Mouse (Mus musculus) kidney, postnatal 25 days (tissue): ENCODE data around the gene Pacrg.

Source experiments
- DNase-seq, 2 experiments: peaks; one replicate each; pipeline ENCODE4 v3.0.0; 2021; ENCODE audit warnings: mixed read lengths in 2 of 2

The Pacrg gene

DNA sequence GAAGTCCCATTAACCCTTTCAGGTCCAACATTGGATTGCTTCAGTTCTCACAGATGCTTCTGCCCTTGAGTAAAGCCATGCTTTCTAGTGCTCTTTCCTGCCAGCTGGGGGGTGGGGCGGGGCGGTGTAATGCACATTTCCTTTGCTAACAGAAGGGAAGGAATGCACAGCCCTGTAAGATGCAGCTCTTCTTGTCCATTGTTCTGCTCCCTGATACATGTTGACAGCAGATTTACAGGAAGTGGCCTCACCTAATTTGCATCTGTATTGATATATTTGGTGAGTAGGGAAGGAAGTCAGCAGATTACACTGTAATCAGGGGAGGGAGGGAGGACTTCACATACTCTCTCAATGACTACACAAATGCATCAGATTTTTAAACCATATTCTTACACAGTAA, 100.0 kb downstream of the Pacrg start:
- no peak for DNase-seq

DNA sequence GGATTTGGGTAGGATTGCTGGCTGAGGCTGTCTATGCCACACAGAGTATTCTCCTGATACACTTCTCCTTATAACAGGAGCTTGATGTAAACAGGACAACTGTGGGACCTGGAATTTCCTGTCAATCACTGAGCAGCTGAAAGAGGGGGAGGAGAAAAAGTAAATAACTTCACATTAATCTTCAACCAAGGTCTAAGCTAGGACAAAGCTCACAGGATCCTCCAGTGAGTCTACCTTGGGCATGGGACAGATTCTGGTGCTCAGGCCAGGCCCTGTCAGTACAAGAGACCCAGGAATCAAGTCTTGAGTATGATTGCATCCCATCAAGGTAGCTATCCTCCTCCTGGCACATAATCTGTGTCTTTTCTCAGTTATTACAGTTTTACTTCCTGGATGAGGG, 102.1 kb downstream of the Pacrg start:
- DNase-seq: peak; percentile 25 to 55

DNA sequence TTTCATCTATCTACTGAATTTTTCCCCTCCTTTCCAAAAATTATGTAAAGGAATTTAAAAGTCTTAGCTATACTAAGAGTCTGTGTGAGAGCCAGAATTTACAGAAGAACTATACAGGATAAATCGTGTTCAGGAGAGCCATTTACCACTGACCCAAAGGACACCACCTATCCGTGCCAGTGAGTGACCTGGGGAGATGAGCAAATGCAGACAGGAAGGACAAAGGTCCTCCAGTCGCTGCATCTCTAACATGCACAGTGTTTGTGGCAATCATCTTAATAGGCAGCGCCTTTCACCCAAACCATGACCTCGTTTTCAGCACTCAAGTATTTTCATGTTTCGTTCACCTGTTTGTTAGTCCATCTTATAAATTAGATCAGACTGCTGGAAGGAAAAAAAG, 105.4 kb downstream of the Pacrg start:
- peak in 1 of 2 experiments; percentile 10 for DNase-seq

- DNase-seq: peak in 1 of 2 experiments; percentile 3
These were observed 107.6 kb downstream of the Pacrg start for GRCm38 (mm10) chr17:10732303-10733048.

- no peak for DNase-seq
These were observed 115.3 kb downstream of the Pacrg start for GRCm38 (mm10) chr17:10724853-10725252.

DNA sequence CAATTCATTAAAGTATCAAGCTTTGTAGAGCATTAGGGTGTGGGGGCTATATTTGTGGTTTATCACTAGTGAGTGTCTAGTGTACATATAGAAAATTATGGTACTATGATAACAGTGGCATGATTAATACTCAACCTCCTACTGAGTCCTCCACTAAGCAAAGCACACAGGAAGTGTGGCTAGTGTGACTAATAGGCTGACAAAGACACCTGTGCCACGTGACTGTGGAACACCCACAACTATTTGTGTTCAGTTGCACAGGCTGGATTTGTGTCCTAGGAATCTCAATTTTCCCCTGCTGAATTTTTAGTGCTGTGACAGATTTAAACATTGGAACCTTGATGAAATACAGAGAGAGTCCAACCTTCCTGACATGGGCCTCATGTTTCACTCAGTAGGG, 118.5 kb downstream of the Pacrg start:
- no peak for DNase-seq

- no peak for DNase-seq
These were observed 123.0 kb downstream of the Pacrg start for GRCm38 (mm10) chr17:10717148-10717547.

DNA sequence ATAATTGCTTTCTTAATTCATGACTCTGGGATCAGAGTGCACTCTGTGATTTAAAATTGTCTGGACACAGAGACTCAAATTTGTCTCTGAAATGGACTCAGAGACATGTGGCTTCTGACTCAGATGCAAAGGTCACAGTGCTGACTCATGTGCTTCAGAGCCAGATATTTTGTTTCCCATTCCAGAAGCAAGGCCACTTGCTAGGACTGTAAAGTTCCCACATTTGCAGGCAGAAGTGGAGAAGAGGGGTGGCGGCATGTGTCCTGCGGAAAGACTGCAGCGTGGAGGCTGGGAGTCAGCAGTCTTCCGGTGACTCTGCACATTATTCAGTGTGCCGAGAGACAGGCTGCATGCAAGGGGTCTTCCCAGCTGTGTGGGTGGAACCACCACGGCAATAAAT, 137.3 kb downstream of the Pacrg start:
- peak; percentile 58 to 73 for DNase-seq

- DNase-seq: no peak
These were observed 142.1 kb downstream of the Pacrg start for GRCm38 (mm10) chr17:10698041-10698440.

- DNase-seq: peak in 1 of 2 experiments; percentile 35
These were observed 144.7 kb downstream of the Pacrg start for GRCm38 (mm10) chr17:10695421-10695820.

DNA sequence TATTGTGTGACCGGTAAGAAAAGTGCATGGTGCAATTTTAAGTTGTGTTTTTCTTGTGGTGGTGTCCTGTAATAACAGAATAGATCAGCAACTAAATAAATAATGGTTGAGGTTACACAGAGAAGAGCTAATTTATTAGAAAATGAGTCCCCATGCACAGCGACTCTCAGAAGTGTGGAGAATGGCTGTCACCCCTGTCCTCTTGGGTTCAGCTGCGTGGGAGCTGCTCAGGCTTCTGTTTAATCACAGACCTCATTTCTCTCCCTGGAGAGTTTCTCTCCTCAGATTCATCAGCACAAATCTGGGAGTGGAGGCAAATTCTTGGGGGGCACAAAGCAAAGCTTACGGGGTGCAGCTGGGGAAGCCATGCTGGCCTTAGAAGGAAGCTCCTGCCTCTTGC, 163.0 kb downstream of the Pacrg start:
- no peak for DNase-seq

DNA sequence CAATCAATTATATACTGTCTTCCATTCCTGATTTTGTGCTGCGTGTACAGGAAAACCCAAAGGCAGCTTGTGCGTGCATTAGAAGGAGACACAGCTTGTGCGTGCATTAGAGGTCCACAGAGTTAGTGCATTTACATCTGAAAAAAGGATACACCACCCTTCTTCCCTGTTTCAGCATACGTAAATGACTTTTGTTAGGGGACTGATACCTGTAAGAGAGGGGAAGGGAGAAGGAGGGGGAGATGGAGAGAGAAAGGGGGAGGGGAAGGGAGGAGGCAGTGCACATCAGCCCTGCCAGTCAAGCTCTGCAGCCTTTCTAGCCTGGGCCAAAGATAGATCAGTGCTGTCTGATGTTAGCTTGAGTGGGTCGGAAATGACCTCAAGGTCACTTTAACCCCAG, 164.6 kb downstream of the Pacrg start:
- DNase-seq: no peak

- DNase-seq: no peak
These were observed 165.1 kb downstream of the Pacrg start for GRCm38 (mm10) chr17:10675048-10675447.

DNA sequence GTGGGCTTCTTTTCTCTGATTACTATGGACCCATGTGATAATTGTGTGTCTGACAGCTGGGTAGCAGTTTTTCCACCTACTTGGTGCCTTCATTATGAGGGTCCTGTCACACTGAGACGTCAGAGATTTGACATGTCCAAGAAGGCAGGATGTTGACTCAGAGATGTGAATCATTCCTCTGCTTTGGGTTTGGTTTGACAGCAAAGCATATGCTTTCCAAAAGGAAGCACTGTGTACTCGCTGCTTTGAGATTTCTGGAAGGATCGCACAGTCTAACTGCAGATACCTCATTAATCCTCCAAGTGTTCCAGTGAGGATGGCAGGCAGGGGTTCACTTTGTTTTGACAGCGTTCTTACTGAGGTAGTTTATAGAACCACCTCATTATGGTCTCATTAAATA, 178.8 kb downstream of the Pacrg start:
- no peak for DNase-seq

- DNase-seq: no peak
These were observed 196.5 kb downstream of the Pacrg start for GRCm38 (mm10) chr17:10643604-10644003.

DNA sequence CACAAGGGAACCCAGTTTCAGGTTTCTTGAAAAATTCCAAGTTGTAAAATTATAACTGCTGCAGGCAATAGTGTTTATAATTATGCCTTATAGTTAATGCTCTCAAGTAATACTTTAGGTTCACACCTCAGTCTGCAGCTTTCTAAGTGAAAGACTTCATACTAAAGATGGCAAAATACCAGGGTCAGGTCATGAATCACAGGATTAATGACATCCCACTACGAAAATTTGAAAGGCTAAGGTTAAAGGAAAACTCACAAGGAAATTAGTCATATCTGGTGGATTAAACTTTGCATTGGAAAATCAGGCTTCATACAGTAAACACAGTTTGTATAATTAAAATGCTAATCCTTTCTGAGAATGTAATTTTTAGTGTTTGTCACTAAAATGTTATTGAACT, 200.3 kb downstream of the Pacrg start:
- DNase-seq: no peak

DNA sequence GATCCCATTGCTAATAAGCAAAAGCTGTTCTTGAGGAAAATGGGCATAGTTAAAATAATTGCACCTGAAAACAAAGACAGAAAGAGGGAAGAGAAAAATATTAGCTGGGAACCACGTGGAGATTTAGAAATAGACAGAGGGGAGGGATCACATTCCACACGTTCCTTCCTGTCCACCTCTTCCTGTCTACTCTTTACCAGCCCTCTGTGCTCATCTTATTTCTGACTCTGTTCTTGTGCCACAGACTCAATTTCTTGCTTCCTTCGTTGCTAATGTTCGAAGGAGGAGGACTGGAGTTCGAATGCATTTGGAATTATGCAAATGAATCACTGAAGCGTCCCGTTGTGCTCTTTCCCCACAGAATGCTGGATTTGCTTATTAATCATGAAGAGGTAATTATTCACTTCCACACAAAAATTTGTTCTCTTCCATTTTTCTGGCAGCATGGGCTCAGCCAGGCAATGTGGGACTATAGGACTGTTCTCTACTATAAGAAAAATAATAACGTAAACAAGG, 204.1 kb downstream of the Pacrg start:
- peak in 1 of 2 experiments; percentile 4 for DNase-seq

DNA sequence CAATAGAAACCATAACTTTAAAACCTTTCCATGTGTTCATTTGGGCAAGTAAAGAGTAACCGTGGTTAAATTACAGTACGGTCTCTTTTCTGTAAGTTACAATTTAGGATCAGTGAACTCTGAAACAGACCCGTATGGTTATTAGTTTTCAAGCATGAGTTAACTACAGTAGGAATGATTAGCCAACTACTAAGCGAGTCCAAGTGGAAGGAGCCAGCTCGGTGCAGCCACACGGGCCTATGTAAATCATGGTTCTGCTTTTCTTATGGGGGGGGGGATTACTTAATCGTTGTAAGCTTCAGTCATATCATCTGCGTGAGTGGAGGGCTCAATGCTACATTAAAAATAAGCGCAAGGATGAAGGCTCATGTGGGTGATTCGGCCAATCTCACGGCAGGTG, 204.6 kb downstream of the Pacrg start:
- DNase-seq: peak; percentile 35 to 55

DNA sequence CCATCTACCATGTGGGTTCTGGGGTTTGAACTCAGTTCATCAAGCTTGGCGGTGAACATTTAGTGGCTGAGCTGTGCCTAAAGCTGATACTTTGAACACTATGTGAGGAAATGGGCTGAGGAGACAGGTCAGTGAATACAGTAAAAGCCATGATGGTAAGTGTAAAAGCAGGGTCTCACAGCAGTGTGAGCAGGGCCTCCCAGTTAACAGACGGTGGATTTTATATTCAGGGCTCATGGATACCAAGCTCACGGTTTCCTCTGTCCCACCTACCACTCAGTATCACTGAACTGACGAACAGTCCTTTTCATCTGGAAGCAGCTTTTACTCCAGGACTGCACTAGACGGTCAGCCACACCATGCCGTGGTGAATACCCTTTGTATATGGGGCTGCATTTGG, 205.1 kb downstream of the Pacrg start:
- no peak for DNase-seq

GRCm38 (mm10) chr17:10633769-10634168, 206.3 kb downstream of the Pacrg start:
- DNase-seq: no peak

DNA sequence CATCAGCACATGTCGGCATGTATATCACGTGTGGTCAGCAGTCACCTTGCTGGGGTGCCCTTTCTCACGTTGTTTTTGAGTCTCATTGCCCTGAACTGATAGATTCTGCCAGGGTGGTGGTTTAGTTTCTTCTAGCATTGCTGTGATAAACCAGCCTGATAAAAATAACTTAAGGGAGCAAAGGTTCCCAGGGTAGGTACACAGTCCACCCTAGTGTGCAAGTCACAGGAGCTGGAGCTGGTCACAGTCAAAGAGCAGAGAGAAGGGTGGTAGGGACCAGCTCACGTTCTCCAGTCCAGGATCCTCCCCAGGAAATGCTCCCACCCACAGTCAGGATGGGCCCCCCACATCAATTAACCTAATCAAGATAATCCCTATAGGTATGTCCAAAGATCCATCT, 211.9 kb downstream of the Pacrg start:
- peak in 1 of 2 experiments; percentile 22 for DNase-seq

DNA sequence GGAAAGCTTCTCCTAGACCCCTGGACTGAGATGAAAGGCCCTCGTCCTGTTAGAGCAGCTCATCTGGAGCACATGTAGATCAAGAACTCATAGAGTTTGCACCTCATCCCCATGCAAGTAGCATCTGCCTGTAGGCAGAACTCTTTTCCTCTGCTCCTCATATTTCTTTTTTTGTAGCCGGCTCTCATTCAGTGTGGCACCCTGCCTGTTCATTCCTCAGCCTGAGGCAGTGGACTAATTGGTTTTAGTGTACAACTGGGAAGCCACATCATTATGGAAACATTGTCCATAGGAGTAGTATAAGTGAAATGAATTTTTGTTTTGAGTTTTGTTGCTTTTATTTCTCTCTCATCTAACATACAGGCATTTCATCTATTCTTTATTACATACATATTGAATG, 212.6 kb downstream of the Pacrg start:
- DNase-seq: no peak

GRCm38 (mm10) chr17:10626299-10627095, 213.6 kb downstream of the Pacrg start:
- DNase-seq: peak; percentile 52 to 78
